In the genomic region with DNA sequence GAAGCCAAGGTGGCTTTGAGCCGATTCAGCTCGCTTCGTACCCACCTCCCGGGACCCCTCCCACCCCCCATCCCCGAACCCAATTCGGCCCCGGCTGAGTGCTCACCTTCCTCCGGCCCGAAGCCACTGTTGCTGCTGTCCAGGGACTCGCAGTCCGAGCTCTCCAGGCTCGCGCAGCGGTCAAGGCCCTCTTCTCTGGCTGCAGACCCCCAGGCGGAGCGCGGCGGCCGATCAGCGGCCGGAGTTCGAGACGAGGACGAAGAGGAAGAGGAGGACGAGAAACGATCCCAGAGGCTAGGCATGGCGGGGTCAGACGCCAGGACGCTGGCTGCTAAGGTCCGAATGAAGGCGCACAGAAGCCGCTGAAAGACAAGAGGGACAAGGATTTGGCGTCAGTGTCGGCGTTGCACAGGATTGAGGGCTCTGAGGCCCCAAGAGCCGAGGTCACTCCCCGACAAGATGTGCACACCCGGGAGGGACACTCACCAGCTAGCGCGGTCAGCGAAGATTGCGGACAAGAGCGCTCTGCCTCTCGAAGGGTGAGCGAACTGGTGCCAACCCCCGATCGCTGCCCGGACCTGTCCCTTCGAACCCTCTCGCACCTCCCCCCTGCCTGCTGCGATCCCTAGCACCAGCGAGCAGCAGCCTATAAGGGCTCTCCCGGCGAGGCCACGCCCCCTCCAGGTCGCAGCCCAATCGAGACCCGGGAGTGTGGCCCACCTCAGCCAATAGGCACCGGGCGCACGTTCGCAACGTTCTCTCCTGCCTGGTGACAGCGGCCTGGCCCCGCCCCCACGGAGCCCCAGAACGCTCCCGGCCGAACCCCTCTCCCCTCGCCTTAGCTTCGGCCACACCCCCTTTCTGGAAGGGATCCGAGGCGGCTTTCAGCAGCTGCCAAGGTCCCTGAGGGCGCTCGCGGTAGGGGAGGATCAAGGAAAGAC, we compare ENCODE assay signal across 8 mouse cellular contexts. TPM values are rescaled to one million over a fixed set of nuclear protein-coding genes. Genes with fewer than 3 reads are reported as not detected.
DNase-seq lines count a peak whose midpoint lies in the region; ATAC-seq and TF ChIP-seq lines count a peak whose summit lies in the region.

Gene Ddit4 (minus strand): TSS at position 624 of the 941 bp plus-strand sequence.

- peak within 1 kb of the TSS; percentile 95 for H3K9ac ChIP-seq in heart, embryonic 11.5 days (ENCODE audit: low read depth, low read length)
- H3K9ac ChIP-seq in kidney, postnatal 0 days (ENCODE audit: low read depth, low read length): peak within 1 kb of the TSS; percentile 92
- peak within 1 kb of the TSS; percentile 91 for H3K9ac ChIP-seq in liver, embryonic 11.5 days (ENCODE audit: low read depth, low read length)
- peak within 1 kb of the TSS; percentile 90 for H3K9ac ChIP-seq in stomach, embryonic 14.5 days (replicated peaks; ENCODE audit: low read depth, low read length)

- H3K4me2 ChIP-seq in heart, embryonic 11.5 days: peak within 1 kb of the TSS; percentile 97
- H3K4me2 ChIP-seq in kidney, postnatal 0 days (ENCODE audit: low read length): peak within 1 kb of the TSS; percentile 93
- H3K4me2 ChIP-seq in liver, embryonic 11.5 days: peak within 1 kb of the TSS; percentile 97
- peak within 1 kb of the TSS; percentile 91 for H3K4me2 ChIP-seq in stomach, embryonic 14.5 days (replicated peaks; ENCODE audit: low read depth, low read length)

- no peaks in the 10 kb centered on the region for H3K9me3 ChIP-seq in heart, embryonic 11.5 days (replicated peaks; ENCODE audit: control insufficient read depth, low read length)
- no peaks in the 10 kb centered on the region for H3K9me3 ChIP-seq in kidney, postnatal 0 days (replicated peaks; ENCODE audit: low read length)
- H3K9me3 ChIP-seq in liver, embryonic 11.5 days (ENCODE audit: control insufficient read depth, low read length): no peaks in the 10 kb centered on the region
- H3K9me3 ChIP-seq in stomach, embryonic 14.5 days (ENCODE audit: control insufficient read depth, low read depth, low read length): no peaks in the 10 kb centered on the region

- H3K36me3 ChIP-seq in heart, embryonic 11.5 days (ENCODE audit: control insufficient read depth, insufficient read depth, low read length): no peaks in the 10 kb centered on the region
- peaks cover 4% of the 10 kb centered on the region; the same call in 1 of the 2 replicates for H3K36me3 ChIP-seq in kidney, postnatal 0 days (ENCODE audit: insufficient read depth, low read length)
- H3K36me3 ChIP-seq in liver, embryonic 11.5 days (ENCODE audit: control insufficient read depth, insufficient read depth, low read length): peaks cover 3% of the 10 kb centered on the region; the same call in 1 of the 2 replicates
- H3K36me3 ChIP-seq in stomach, embryonic 14.5 days (ENCODE audit: control insufficient read depth, insufficient read depth, low read length): no peaks in the 10 kb centered on the region

- peak; percentile 93 for ATAC-seq in erythroblast, adult 5-6 weeks (replicated peaks; ENCODE audit: low FRiP score, poor library complexity, severe bottlenecking)
- peak; percentile 95 for ATAC-seq in heart, embryonic 11.5 days (replicated peaks; ENCODE audit: insufficient number of reproducible peaks, low FRiP score, low TSS enrichment)
- peak; percentile 98 for ATAC-seq in kidney, postnatal 0 days (replicated peaks; ENCODE audit: low FRiP score, low read depth)
- ATAC-seq in liver, embryonic 11.5 days (replicated peaks; ENCODE audit: low FRiP score): peak; percentile 99
- peak; percentile 98 for ATAC-seq in stomach, embryonic 14.5 days (ENCODE audit: insufficient number of reproducible peaks, insufficient read depth, low FRiP score, low read depth)

- H3K4me1 ChIP-seq in heart, embryonic 11.5 days (ENCODE audit: control insufficient read depth, insufficient read depth, low read length): peaks cover 28% of the 10 kb centered on the region
- peaks cover 21% of the 10 kb centered on the region for H3K4me1 ChIP-seq in kidney, postnatal 0 days (replicated peaks; ENCODE audit: insufficient read depth, low read length)
- H3K4me1 ChIP-seq in liver, embryonic 11.5 days (replicated peaks; ENCODE audit: control insufficient read depth, insufficient read depth, low read length): peaks cover 22% of the 10 kb centered on the region
- H3K4me1 ChIP-seq in stomach, embryonic 14.5 days (ENCODE audit: control insufficient read depth, insufficient read depth, low read length): peaks cover 21% of the 10 kb centered on the region

- peak; percentile 96 to 97 for DNase-seq in B cell, adult 2 months
- DNase-seq in brain, adult 2 months (ENCODE audit: low read depth, low spot score): peak; percentile 100
- peak; percentile 99 for DNase-seq in kidney, postnatal 0 days (ENCODE audit: low spot score)
- peak; percentile 100 for DNase-seq in liver, embryonic 11.5 days (ENCODE audit: low spot score)
- peak; percentile 98 for DNase-seq in naive thymus-derived CD4-positive, alpha-beta T cell, adult 2 months (ENCODE audit: low read depth)

- H3K27me3 ChIP-seq in heart, embryonic 11.5 days (ENCODE audit: control insufficient read depth, insufficient read depth, low read length): peaks cover 3% of the 10 kb centered on the region
- H3K27me3 ChIP-seq in kidney, postnatal 0 days (ENCODE audit: insufficient read depth, low read length): no peaks in the 10 kb centered on the region
- peaks cover 8% of the 10 kb centered on the region for H3K27me3 ChIP-seq in liver, embryonic 11.5 days (replicated peaks; ENCODE audit: control insufficient read depth, insufficient read depth, low read length)
- H3K27me3 ChIP-seq in stomach, embryonic 14.5 days (ENCODE audit: control insufficient read depth, insufficient read depth, low read length): no peaks in the 10 kb centered on the region

- peak within 1 kb of the TSS; percentile 82 for H3K27ac ChIP-seq in heart, embryonic 11.5 days (ENCODE audit: low read depth, low read length)
- peak within 1 kb of the TSS; percentile 93 for H3K27ac ChIP-seq in kidney, postnatal 0 days
- peak within 1 kb of the TSS; percentile 83 for H3K27ac ChIP-seq in liver, embryonic 11.5 days (ENCODE audit: low read depth, low read length)
- peak within 1 kb of the TSS; percentile 93 for H3K27ac ChIP-seq in stomach, embryonic 14.5 days (ENCODE audit: low read length)

- peak within 1 kb of the TSS; percentile 91 for H3K4me3 ChIP-seq in heart, embryonic 11.5 days (ENCODE audit: low read depth, low read length)
- peak within 1 kb of the TSS; percentile 92 for H3K4me3 ChIP-seq in kidney, postnatal 0 days (replicated peaks; ENCODE audit: low read depth, low read length)
- H3K4me3 ChIP-seq in liver, embryonic 11.5 days (ENCODE audit: low read depth, low read length): peak within 1 kb of the TSS; percentile 81
- peak within 1 kb of the TSS; percentile 97 for H3K4me3 ChIP-seq in stomach, embryonic 14.5 days (ENCODE audit: low read depth, low read length)

- 0 out of 2 replicates have a peak, but pooled peaks have one; percentile 23 for TF ChIP-seq CTCF in kidney, postnatal 0 days (IDR thresholded peaks at IDR 0.05; ENCODE audit: low read depth)

- under 1% methylated on average over 76 of the region's 76 CpGs for WGBS in heart, embryonic 11.5 days (ENCODE audit: insufficient replicate concordance)
- WGBS in kidney, postnatal 0 days: under 1% methylated on average over 73 of the region's 76 CpGs
- WGBS in liver, embryonic 11.5 days: under 1% methylated on average over 76 of the region's 76 CpGs
- WGBS in stomach, embryonic 14.5 days: under 1% methylated on average over 76 of the region's 76 CpGs

RNA-seq across cellular contexts. Expression of gene Ddit4, which starts in this region (rescaled TPM):
- total RNA-seq in erythroblast, adult 5-6 weeks (2015; ENCODE audit: low replicate concordance): 1.7 TPM in 1 of 2 replicates, not detected in the other
- total RNA-seq in erythroblast, adult 5-6 weeks (2017; ENCODE audit: low replicate concordance): 0.17 and 0.84 TPM in 2 replicates
- polyA plus RNA-seq in heart, embryonic 11.5 days (2014; fragmentation: Nextera tagmentation; extraction: Ambion mirVana): 1.9 and 3.4 TPM in 2 replicates
- polyA plus RNA-seq in kidney, postnatal 0 days (2015; fragmentation: Nextera tagmentation; extraction: Ambion mirVana): 23.0 and 24.0 TPM in 2 replicates
- 2.7 and 4.3 TPM in 2 replicates for polyA plus RNA-seq in liver, embryonic 11.5 days (2014; fragmentation: Nextera tagmentation; extraction: Ambion mirVana)
- 2.5 and 3.0 TPM in 2 replicates for polyA plus RNA-seq in stomach, embryonic 14.5 days (2014; fragmentation: Nextera tagmentation; extraction: Ambion mirVana)

Comparison
In these comparisons a context has a peak if more than half of its experiments do, and no peak if none do; other contexts are left out.
1. Peak in every context shown above with its lines: DNase-seq, ATAC-seq, H3K4me3 ChIP-seq and H3K27ac ChIP-seq.